Mouse (Mus musculus) forebrain, embryonic 12.5 days (tissue): ENCODE results near the gene Fhl3. TPM values are rescaled to one million over a fixed set of nuclear protein-coding genes. Genes with fewer than 3 reads are reported as not detected.

Experiments used
- ATAC-seq: fragments of 200-750 bp; cut with Nextera tagmentation; 2 replicates; pipeline ENCODE4 v1.8.0; 2017; ENCODE audit warnings: moderate TSS enrichment; ENCODE audit not compliant: low FRiP score
- H3K27ac ChIP-seq: fragments of 300-500 bp; sonication (generic); 2 replicates; pipeline ENCODE4 v1.5.1; 2016; ENCODE audit warnings: mild to moderate bottlenecking
- H3K27me3 ChIP-seq: fragments of 300-500 bp; sonication (generic); 2 replicates; pipeline ENCODE4 v1.6.1; 2016; ENCODE audit warnings: mild to moderate bottlenecking
- H3K36me3 ChIP-seq: fragments of 300-500 bp; sonication (generic); replicated peaks from 2 replicates; pipeline ENCODE4 v1.6.1; 2016; ENCODE audit warnings: mild to moderate bottlenecking
- H3K4me1 ChIP-seq: fragments of 300-500 bp; sonication (generic); 2 replicates; pipeline ENCODE4 v1.6.1; 2016
- H3K4me2 ChIP-seq: fragments of 300-500 bp; sonication (generic); 2 replicates; pipeline ENCODE4 v1.6.1; 2016; ENCODE audit warnings: mild to moderate bottlenecking, moderate library complexity
- H3K4me3 ChIP-seq: fragments of 300-500 bp; sonication (generic); replicated peaks from 2 replicates; pipeline ENCODE4 v1.5.1; 2016; ENCODE audit warnings: mild to moderate bottlenecking
- H3K9ac ChIP-seq: fragments of 300-500 bp; sonication (generic); 2 replicates; pipeline ENCODE4 v1.6.1; 2016; ENCODE audit warnings: mild to moderate bottlenecking
- H3K9me3 ChIP-seq: fragments of 300-500 bp; sonication (generic); 2 replicates; pipeline ENCODE4 v1.6.1; 2016
- WGBS: fragments of 180-500 bp; shearing (Covaris S2); methylation state at CpG from one replicate; pipeline ENCODE4 v1.1.7; 2016; 5-methylcytosine and 5-hydroxymethylcytosine counted together
- microRNA counts: library from miRNA; unstranded; fragments of <30 nt; microRNA quantifications from one replicate; lab custom pipeline; 2017
- microRNA-seq: library from miRNA; unstranded; fragments of <30 nt; microRNA quantifications from one replicate; pipeline ENCODE4, GENCODE M21; 2017
- polyA plus RNA-seq: library from polyadenylated mRNA; unstranded; fragments of >200 nt; fragmentation: Nextera tagmentation; extraction: Ambion mirVana; gene quantifications from 2 replicates; pipeline ENCODE4 v1.2.1, GENCODE M21; 2016

Fhl3 gene
- polyA plus RNA-seq, 1 experiment from 2014 or later, result 2.2 TPM

DNA sequence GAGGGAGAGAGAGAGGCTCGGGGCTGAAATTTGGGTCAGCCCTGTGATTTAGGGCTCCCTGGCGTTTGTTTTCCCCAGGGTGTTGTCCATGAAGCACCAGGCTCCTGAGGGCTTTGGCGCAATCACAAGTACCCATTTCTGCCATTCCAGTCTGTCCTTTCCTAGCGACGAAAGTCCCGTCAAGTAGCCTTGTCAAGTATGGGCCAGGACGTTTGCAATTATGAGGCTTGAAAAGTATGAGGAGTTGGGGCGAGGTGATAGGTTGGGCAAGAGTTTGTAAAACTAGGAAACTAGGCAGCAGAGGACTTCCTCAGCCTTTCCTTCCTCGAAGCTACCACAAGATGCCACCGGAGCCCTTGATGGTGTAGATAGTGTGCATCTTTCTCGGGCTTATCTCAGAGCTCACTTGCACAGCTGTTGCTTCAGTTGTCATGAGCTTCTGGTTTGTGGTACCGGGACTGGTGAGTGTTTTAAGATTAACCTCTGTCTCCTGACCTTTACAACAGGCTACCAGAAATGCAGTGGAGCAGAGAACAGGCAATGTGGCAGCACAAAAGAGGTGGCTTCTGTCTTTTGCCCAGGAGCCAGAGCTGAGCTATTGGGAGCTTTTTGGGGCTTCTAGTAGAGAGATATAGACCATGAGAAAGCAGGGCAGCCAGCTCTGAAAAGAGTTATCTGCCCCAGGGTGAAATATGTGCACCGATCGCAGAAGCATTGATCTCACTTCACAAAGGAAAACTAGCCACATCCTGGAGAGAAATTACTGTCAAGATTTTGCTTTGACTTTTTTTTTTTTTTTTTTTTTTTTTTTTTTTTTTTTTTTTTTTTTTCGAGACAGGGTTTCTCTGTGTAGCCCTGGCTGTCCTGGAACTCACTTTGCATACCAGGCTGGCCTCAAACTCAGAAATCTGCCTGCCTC, 52.0 kb downstream of the Fhl3 start:
- Histone ChIP-seq H3K4me2 (peak overlapping the region; percentile 97), H3K27ac (no peak overlapping the region), H3K9me3 (no peaks in the 10 kb centered on the region), H3K4me3 (peak overlapping the region; percentile 82), H3K4me1 (peaks cover 18% of the 10 kb centered on the region), H3K27me3 (peaks cover 10% of the 10 kb centered on the region), H3K36me3 (no peaks in the 10 kb centered on the region), H3K9ac (peak overlapping the region; percentile 76)
- 18% methylated on average over 15 of the region's 15 CpGs for WGBS
- ATAC-seq, result no peak

DNA sequence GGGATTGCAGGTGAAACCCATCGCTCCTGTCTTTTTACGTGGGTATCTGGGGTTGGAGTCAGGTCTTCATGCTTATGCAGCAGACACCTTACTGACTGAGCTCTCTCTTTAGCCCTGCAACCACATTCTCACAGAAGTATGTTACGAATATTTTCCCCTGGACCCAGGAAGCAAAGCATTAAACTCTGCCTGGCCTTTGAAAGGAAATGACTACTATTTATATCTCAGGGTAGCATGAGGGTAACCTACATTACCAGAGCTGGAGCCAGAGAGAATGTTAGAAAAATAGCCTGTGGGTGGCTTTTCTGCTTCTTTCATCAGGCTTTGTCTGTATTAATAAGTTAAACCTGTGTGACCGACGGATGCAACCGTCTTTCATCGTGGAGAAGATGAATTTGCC, 55.0 kb downstream of the Fhl3 start:
- no peak overlapping the region for H3K4me3 ChIP-seq
- H3K27me3 ChIP-seq, result peaks cover 2% of the 10 kb centered on the region
- no peak overlapping the region for H3K4me2 ChIP-seq
- H3K27ac ChIP-seq, result no peak overlapping the region
- H3K9ac ChIP-seq, result no peak overlapping the region
- peaks cover 16% of the 10 kb centered on the region for H3K4me1 ChIP-seq
- ATAC-seq, result no peak
- H3K36me3 ChIP-seq, result peaks cover 7% of the 10 kb centered on the region; the same call in 1 of the 2 replicates
- 86% methylated on average over 7 of the region's 7 CpGs for WGBS
- no peaks in the 10 kb centered on the region for H3K9me3 ChIP-seq

MicroRNA genes within 50 kb of the gene (microRNA counts, 519-probe panel; counts per million panel counts)
- microRNA mmu-miR-697 (lab: Ali Mortazavi, UCI) (not detected), microRNA mmu-miR-698 (lab: Ali Mortazavi, UCI) (not detected)

Small RNA genes within 50 kb of the gene (microRNA-seq; reads per million reads assigned to microRNA genes)
- gene Gm24721 (not detected), gene Mir697 (not detected), gene Mir698 (not detected)

Other genes with a start within 250 kb of the Fhl3 start
- 0.47 and 0.74 TPM in 2 replicates for gene 3100002H09Rik, start 89.9 kb upstream of the Fhl3 start, polyA plus RNA-seq
- gene Pou3f1, start 43.9 kb upstream of the Fhl3 start, polyA plus RNA-seq, result 16.0 and 21.6 TPM in 2 replicates
- gene Utp11, start 7.1 kb upstream of the Fhl3 start, polyA plus RNA-seq, result 63.8 and 64.0 TPM in 2 replicates
- gene Sf3a3, start 14.1 kb downstream of the Fhl3 start, polyA plus RNA-seq, result 203 and 204 TPM in 2 replicates
- gene Inpp5b, start 41.1 kb downstream of the Fhl3 start, polyA plus RNA-seq, result 23.8 and 31.9 TPM in 2 replicates
- 13.6 and 17.4 TPM in 2 replicates for gene Mtf1, start 101.4 kb downstream of the Fhl3 start, polyA plus RNA-seq
- gene Yrdc, start 150.0 kb downstream of the Fhl3 start, polyA plus RNA-seq, result 45.0 and 48.5 TPM in 2 replicates
- gene 1110065P20Rik, start 150.5 kb downstream of the Fhl3 start, polyA plus RNA-seq, result 60.1 and 64.9 TPM in 2 replicates
- 5.6 and 9.7 TPM in 2 replicates for gene Maneal, start 161.5 kb downstream of the Fhl3 start, polyA plus RNA-seq
- 1.2 and 1.9 TPM in 2 replicates for gene Epha10, start 180.2 kb downstream of the Fhl3 start, polyA plus RNA-seq
- 16.7 and 18.9 TPM in 2 replicates for gene 9930104L06Rik, start 236.3 kb downstream of the Fhl3 start, polyA plus RNA-seq
- 243 and 257 TPM in 2 replicates for gene Cdca8, start 238.6 kb downstream of the Fhl3 start, polyA plus RNA-seq